Mouse (Mus musculus): ENCODE results near the gene Myt1l.

- no peak for TF ChIP-seq CTCF (IDR thresholded peaks at IDR 0.05; ENCODE audit: low read depth, low read length)
- no peak for TF ChIP-seq POLR2A (IDR thresholded peaks at IDR 0.05; ENCODE audit: borderline replicate concordance, low read depth, low read length)
Measured at GRCm38 (mm10) chr12:29965016-29965415, 436.8 kb downstream of the Myt1l start.

Data from bone marrow macrophage, adult 2 months (primary cell).